Mouse (Mus musculus) heart, embryonic 14.5 days (tissue): ENCODE measurements around the gene Rala. TPM values are rescaled to one million over a fixed set of nuclear protein-coding genes. Genes with fewer than 3 reads are reported as not detected.

Experiments
- ATAC-seq: fragments of 200-750 bp; cut with Nextera tagmentation; 2 replicates; pipeline ENCODE4 v1.8.0; 2017; ENCODE audit warnings: low read depth, moderate TSS enrichment; ENCODE audit not compliant: insufficient number of reproducible peaks, insufficient read depth, low FRiP score
- H3K27ac ChIP-seq, 2 experiments: fragments of 200-500 bp in 1 of 2; fragments of 300-500 bp in 1 of 2; sonication (generic) in 1 of 2; replicated peaks in 1 of 2; 2 replicates each; pipeline ENCODE4 v1.5.1; 2012 to 2014; ENCODE audit warnings: low read depth in 2 of 2, low read length in 2 of 2, control low read depth in 1 of 2, mild to moderate bottlenecking in 1 of 2, mixed read lengths in 1 of 2; ENCODE audit not compliant: control insufficient read depth in 1 of 2, insufficient read depth in 1 of 2
- H3K27me3 ChIP-seq: fragments of 300-500 bp; sonication (generic); 2 replicates; pipeline ENCODE4 v1.6.1; 2014; ENCODE audit warnings: mild to moderate bottlenecking, low read length, control low read depth; ENCODE audit not compliant: control insufficient read depth, insufficient read depth
- H3K36me3 ChIP-seq: fragments of 300-500 bp; sonication (generic); 2 replicates; pipeline ENCODE4 v1.6.1; 2014; ENCODE audit warnings: mild to moderate bottlenecking, control low read depth, low read length, mixed read lengths; ENCODE audit not compliant: control insufficient read depth, insufficient read depth
- H3K4me1 ChIP-seq, 2 experiments: fragments of 200-500 bp in 1 of 2; fragments of 300-500 bp in 1 of 2; sonication (generic) in 1 of 2; 2 replicates each; pipeline ENCODE4 v1.6.1; 2012 to 2014; ENCODE audit warnings: low read length in 2 of 2, control low read depth in 1 of 2, mixed read lengths in 1 of 2; ENCODE audit not compliant: control insufficient read depth in 2 of 2, insufficient read depth in 2 of 2
- H3K4me2 ChIP-seq: fragments of 300-500 bp; sonication (generic); 2 replicates; pipeline ENCODE4 v1.6.1; 2014; ENCODE audit warnings: mild to moderate bottlenecking, low read length
- H3K4me3 ChIP-seq, 2 experiments: fragments of 200-500 bp in 1 of 2; fragments of 300-500 bp in 1 of 2; sonication (generic) in 1 of 2; 2 replicates each; pipeline ENCODE4 v1.5.1; 2012 to 2014; ENCODE audit warnings: low read length in 2 of 2, mild to moderate bottlenecking in 2 of 2, control low read depth in 1 of 2, low read depth in 1 of 2, moderate library complexity in 1 of 2; ENCODE audit not compliant: control insufficient read depth in 1 of 2, insufficient read depth in 1 of 2
- H3K9ac ChIP-seq: fragments of 300-500 bp; sonication (generic); 2 replicates; pipeline ENCODE4 v1.6.1; 2014; ENCODE audit warnings: mild to moderate bottlenecking, low read length
- H3K9me3 ChIP-seq: fragments of 300-500 bp; sonication (generic); 2 replicates; pipeline ENCODE4 v1.6.1; 2016; ENCODE audit warnings: low read length, control low read depth; ENCODE audit not compliant: control insufficient read depth
- WGBS: fragments of 180-500 bp; shearing (Covaris S2); extraction: QIAGEN DNeasy Blood & Tissue Kit; methylation state at CpG from one replicate; pipeline ENCODE4 v1.1.7; 2014; 5-methylcytosine and 5-hydroxymethylcytosine counted together
- polyA plus RNA-seq: library from polyadenylated mRNA; unstranded; fragments of >200 nt; fragmentation: Nextera tagmentation; extraction: Ambion mirVana; gene quantifications from 2 replicates; pipeline ENCODE4 v1.2.1, GENCODE M21; 2014

Gene Rala
- polyA plus RNA-seq, result 83.7 and 85.2 TPM in 2 replicates

DNA sequence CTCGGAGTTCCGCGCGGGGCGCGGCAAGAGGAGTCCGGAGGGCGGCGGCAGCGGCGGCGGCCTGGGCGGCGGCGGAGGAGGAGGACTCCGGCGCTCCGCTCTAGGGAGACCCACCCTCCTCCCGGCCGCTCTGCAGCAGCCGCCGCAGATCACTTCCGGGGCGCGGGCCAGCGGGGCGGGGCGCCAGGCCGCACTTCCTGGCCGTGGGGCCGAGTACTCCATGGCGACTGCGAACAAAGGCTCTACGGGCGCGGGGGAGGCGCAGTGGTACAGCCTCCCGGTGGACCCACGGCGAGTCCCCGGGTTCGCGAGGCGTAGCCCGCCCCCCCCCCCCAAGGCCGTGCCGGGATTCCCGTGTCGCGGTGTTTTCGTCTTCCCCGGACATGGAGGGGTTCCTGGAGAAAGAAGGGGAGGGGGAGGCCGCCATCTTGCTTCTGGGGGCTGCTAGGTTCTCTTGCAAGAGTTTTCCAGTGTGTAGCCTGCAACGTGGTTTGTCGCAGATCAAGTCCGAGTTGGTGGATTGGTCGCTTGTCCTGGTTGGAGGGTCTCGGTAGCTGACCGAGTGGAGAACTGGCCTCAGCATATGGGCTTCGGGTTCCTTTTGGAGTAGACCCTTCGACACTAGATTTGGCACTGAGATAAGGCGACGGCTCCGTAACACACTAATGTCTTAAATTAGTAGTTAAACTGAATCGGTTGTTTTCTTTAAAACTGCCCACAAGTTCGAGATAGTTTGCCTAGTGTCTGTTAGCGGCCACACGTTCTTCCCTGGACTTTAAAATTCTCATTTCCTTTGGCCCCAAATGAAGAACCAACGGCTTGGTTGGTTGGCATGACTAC, at the start of gene Rala:
Gene Rala (minus strand): TSS at position 162 of the 840 bp plus-strand sequence.
- peak; percentile 98 for ATAC-seq
- Histone ChIP-seq H3K4me2 (peak within 1 kb of the TSS; percentile 79), H3K36me3 (no peaks in the 10 kb centered on the region), H3K27ac (peak within 1 kb of the TSS; percentile 89 to 93), H3K9ac (peak within 1 kb of the TSS; percentile 75), H3K4me3 (peak within 1 kb of the TSS; percentile 64 to 98), H3K9me3 (no peaks in the 10 kb centered on the region), H3K27me3 (no peaks in the 10 kb centered on the region), H3K4me1 (peaks cover 0 to 16% of the 10 kb centered on the region in 2 experiments; a peak in 2 of 4 replicates)
- WGBS, result 6% methylated on average over 69 of the region's 69 CpGs

GRCm38 (mm10) chr13:17993515-17993847, 49.4 kb upstream of the Rala start:
- Histone ChIP-seq H3K27me3 (no peaks in the 10 kb centered on the region), H3K4me3 (peak overlapping the region; percentile 91 to 98), H3K9ac (peak overlapping the region; percentile 94), H3K27ac (peak overlapping the region; percentile 6 to 92; a peak in 3 of 4 replicates), H3K4me2 (peak overlapping the region; percentile 89), H3K36me3 (0 out of 2 replicates have a peak, but pooled peaks cover 13% of the 10 kb centered on the region), H3K9me3 (no peaks in the 10 kb centered on the region), H3K4me1 (peaks cover 0 to 10% of the 10 kb centered on the region in 2 experiments; a peak in 2 of 4 replicates)
- ATAC-seq, result no peak
- 38% methylated on average over 7 of the region's 7 CpGs for WGBS

GRCm38 (mm10) chr13:17992697-17993514, 48.9 kb upstream of the Rala start, which contains the start of gene Yae1d1:
TSS of gene Yae1d1 (minus strand) at chr13:17993349.
- Histone ChIP-seq H3K4me1 (peaks cover 0 to 10% of the 10 kb centered on the region in 2 experiments; a peak in 2 of 4 replicates), H3K9me3 (no peaks in the 10 kb centered on the region), H3K36me3 (peaks cover 13% of the 10 kb centered on the region; the same call in 1 of the 2 replicates), H3K27me3 (no peaks in the 10 kb centered on the region), H3K27ac (peak within 1 kb of the TSS; percentile 90 to 92), H3K4me3 (peak within 1 kb of the TSS; percentile 91 to 98), H3K9ac (peak within 1 kb of the TSS; percentile 94), H3K4me2 (peak within 1 kb of the TSS; percentile 89)
- under 1% methylated on average over 54 of the region's 54 CpGs for WGBS
- peak; percentile 92 for ATAC-seq

GRCm38 (mm10) chr13:17992009-17992408, 48.0 kb upstream of the Rala start:
- Histone ChIP-seq H3K27ac (peak overlapping the region in 1 of 2 experiments; percentile 92; a peak in 2 of 4 replicates), H3K4me3 (peak overlapping the region in 1 of 2 experiments; percentile 91; a peak in 2 of 4 replicates)

GRCm38 (mm10) chr13:17983194-17983593, 39.2 kb upstream of the Rala start:
- Histone ChIP-seq H3K9me3 (no peaks in the 10 kb centered on the region), H3K27me3 (no peaks in the 10 kb centered on the region), H3K4me3 (no peak overlapping the region), H3K27ac (no peak overlapping the region), H3K4me2 (no peak overlapping the region), H3K36me3 (peaks cover 57% of the 10 kb centered on the region), H3K4me1 (no peaks in the 10 kb centered on the region), H3K9ac (no peak overlapping the region)
- no peak for ATAC-seq
- 34% methylated on average over 4 of the region's 4 CpGs for WGBS

More at GRCm38 (mm10) chr13:17992009-17992408, 48.0 kb upstream of the Rala start:
- 9% methylated on average over 4 of the region's 4 CpGs for WGBS
- Histone ChIP-seq H3K4me1 (peaks cover 0 to 10% of the 10 kb centered on the region in 2 experiments; a peak in 2 of 4 replicates), H3K27me3 (no peaks in the 10 kb centered on the region), H3K9ac (peak overlapping the region; percentile 94), H3K4me2 (peak overlapping the region; percentile 89), H3K36me3 (peaks cover 22% of the 10 kb centered on the region), H3K9me3 (no peaks in the 10 kb centered on the region)
- no peak for ATAC-seq

DNA sequence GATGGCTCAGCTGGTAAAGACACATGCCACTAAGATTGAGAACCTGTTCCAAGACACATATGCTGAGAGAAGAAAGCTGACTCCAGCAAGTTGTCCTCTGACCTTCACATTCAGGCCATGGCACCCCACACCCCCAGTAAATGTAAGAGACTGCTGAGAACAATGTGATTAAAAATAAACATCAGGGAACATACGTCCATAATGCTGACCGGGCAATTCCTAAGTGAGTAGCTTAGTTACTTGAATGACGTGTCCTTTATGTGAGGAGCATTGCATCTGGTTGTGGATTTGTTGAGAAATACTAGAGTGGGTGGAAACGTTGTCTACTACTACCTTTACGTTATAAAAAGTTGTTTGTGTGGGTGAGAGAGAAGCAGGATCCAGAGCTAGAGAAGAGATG, 38.6 kb upstream of the Rala start:
- peaks cover 54% of the 10 kb centered on the region for H3K36me3 ChIP-seq
- H3K27ac ChIP-seq, result no peak overlapping the region
- no peak overlapping the region for H3K4me2 ChIP-seq
- H3K9me3 ChIP-seq, result no peaks in the 10 kb centered on the region
- H3K27me3 ChIP-seq, result no peaks in the 10 kb centered on the region
- no peak overlapping the region for H3K4me3 ChIP-seq
- ATAC-seq, result no peak
- H3K9ac ChIP-seq, result no peak overlapping the region
- WGBS, result 71% methylated on average over 5 of the region's 5 CpGs
- no peaks in the 10 kb centered on the region for H3K4me1 ChIP-seq
